Mouse (Mus musculus): ENCODE measurements around the gene Hnrnpdl.

GRCm38 (mm10) chr5:100036681-100037080 lies 2.8 kb downstream of the Hnrnpdl start:
- no peak for TF ChIP-seq POLR2A (IDR thresholded peaks at IDR 0.05; ENCODE audit: borderline replicate concordance, insufficient read depth, low read length)
- no peak for TF ChIP-seq CTCF (IDR thresholded peaks at IDR 0.05; ENCODE audit: borderline replicate concordance, insufficient read depth, low read depth, low read length)
